ENCODE assay signal across 16 mouse cellular contexts in the genomic region with DNA sequence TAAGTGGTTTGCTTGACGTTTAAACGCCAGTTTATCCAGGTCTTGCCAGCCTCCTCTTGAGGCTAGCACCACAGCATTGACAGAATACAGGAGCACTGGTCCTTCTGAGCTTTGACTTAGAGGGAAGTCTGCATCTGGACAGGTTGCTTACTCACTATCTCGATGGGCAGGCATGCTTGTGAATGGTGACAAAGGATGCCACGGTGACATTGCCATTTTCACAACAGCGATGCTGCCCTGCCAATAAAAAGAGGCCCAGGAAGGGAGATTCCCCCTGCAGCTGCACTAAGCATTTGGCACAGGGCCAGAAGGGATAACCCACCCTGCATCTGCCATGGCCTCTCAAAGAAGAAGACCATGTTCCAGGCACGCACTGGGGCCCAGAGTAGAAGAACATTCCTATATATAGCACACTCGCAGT. TPM values are rescaled to one million over a fixed set of nuclear protein-coding genes. Genes with fewer than 3 reads are reported as not detected.
DNase-seq lines count a peak whose midpoint lies in the region; ATAC-seq and TF ChIP-seq lines count a peak whose summit lies in the region.
"Had no signal": no experiment of that assay in that cellular context is flagged by ENCODE, and none has a peak within 500 bp of the region (broad histone marks: within the 10 kb centered on the region; RNA-seq: fewer than 3 reads in every experiment).

No protein-coding gene starts in this region.

- no peak for DNase-seq in heart, postnatal 25 days (ENCODE audit: low spot score)
- DNase-seq in midbrain, postnatal 0 days (ENCODE audit: low spot score): peak; percentile 33
- peak; percentile 9 to 15 for DNase-seq in heart, postnatal 36 days
- peak; percentile 62 for DNase-seq in skeletal muscle tissue, adult 2 months (ENCODE audit: low read depth, low spot score)
- DNase-seq in left cerebral cortex, adult 18-20 months (ENCODE audit: low spot score in 2 of 2): no peak
- no peak for DNase-seq in urinary bladder, postnatal 36 days (ENCODE audit: low spot score in 2 of 2)
- DNase-seq: adrenal gland, postnatal 10 days; layer of hippocampus, postnatal 36 days; thymus, adult 2 months had no signal

- H3K4me3 ChIP-seq in heart, embryonic 11.5 days (ENCODE audit: low read depth, low read length): no peak overlapping the region
- no peak overlapping the region for H3K4me3 ChIP-seq in midbrain, postnatal 0 days (ENCODE audit: low read depth, low read length)
- no peak overlapping the region for H3K4me3 ChIP-seq in midbrain, embryonic 15.5 days
- H3K4me3 ChIP-seq: forebrain, embryonic 15.5 days; myocyte had no signal

- H3K9me3 ChIP-seq in heart, embryonic 11.5 days (replicated peaks; ENCODE audit: control insufficient read depth, low read length): peaks cover 4% of the 10 kb centered on the region; the same call in 1 of the 2 replicates
- peaks cover 6% of the 10 kb centered on the region; the same call in 1 of the 2 replicates for H3K9me3 ChIP-seq in midbrain, postnatal 0 days (ENCODE audit: low read length)
- H3K9me3 ChIP-seq in midbrain, embryonic 15.5 days: no peaks in the 10 kb centered on the region

- H3K4me1 ChIP-seq in heart, embryonic 11.5 days (ENCODE audit: control insufficient read depth, insufficient read depth, low read length): peaks cover 13% of the 10 kb centered on the region
- 0 out of 2 replicates have a peak, but pooled peaks cover 3% of the 10 kb centered on the region for H3K4me1 ChIP-seq in midbrain, postnatal 0 days (ENCODE audit: insufficient read depth, low read length)
- H3K4me1 ChIP-seq in midbrain, embryonic 15.5 days: no peaks in the 10 kb centered on the region
- H3K4me1 ChIP-seq: forebrain, embryonic 15.5 days had no signal

- 40% methylated on average over 7 of the region's 7 CpGs for WGBS in heart, embryonic 11.5 days (ENCODE audit: insufficient replicate concordance)
- 53% methylated on average over 7 of the region's 7 CpGs for WGBS in midbrain, postnatal 0 days
- WGBS in midbrain, embryonic 15.5 days: 48% methylated on average over 7 of the region's 7 CpGs

- no peaks in the 10 kb centered on the region for H3K27me3 ChIP-seq in heart, embryonic 11.5 days (ENCODE audit: control insufficient read depth, insufficient read depth, low read length)
- no peaks in the 10 kb centered on the region for H3K27me3 ChIP-seq in midbrain, postnatal 0 days (ENCODE audit: insufficient read depth, low read length)
- no peaks in the 10 kb centered on the region for H3K27me3 ChIP-seq in midbrain, embryonic 15.5 days (replicated peaks)
- H3K27me3 ChIP-seq: forebrain, embryonic 15.5 days had no signal

- intact Hi-C loops in heart, postnatal 25 days (cut with DNase I): no loop called here
- intact Hi-C loops in heart, postnatal 36 days (cut with DNase I): no loop called here

- peak; percentile 55 for ATAC-seq in heart, embryonic 11.5 days (replicated peaks; ENCODE audit: insufficient number of reproducible peaks, low FRiP score, low TSS enrichment)
- no peak for ATAC-seq in midbrain, postnatal 0 days (ENCODE audit: low FRiP score)
- no peak for ATAC-seq in midbrain, embryonic 15.5 days (replicated peaks)
- ATAC-seq: forebrain, embryonic 15.5 days had no signal

- TF ChIP-seq CTCF in midbrain, postnatal 0 days (IDR thresholded peaks at IDR 0.05): no peak

- no peaks in the 10 kb centered on the region for H3K36me3 ChIP-seq in heart, embryonic 11.5 days (ENCODE audit: control insufficient read depth, insufficient read depth, low read length)
- no peaks in the 10 kb centered on the region for H3K36me3 ChIP-seq in midbrain, postnatal 0 days (ENCODE audit: insufficient read depth, low read length)
- no peaks in the 10 kb centered on the region for H3K36me3 ChIP-seq in midbrain, embryonic 15.5 days (replicated peaks)
- H3K36me3 ChIP-seq: forebrain, embryonic 15.5 days had no signal

- 0 out of 2 replicates have a peak overlapping the region, but pooled peaks have one; percentile 22 for H3K27ac ChIP-seq in heart, embryonic 11.5 days (ENCODE audit: low read depth, low read length)
- no peak overlapping the region for H3K27ac ChIP-seq in midbrain, postnatal 0 days (ENCODE audit: low read depth, low read length)
- no peak overlapping the region for H3K27ac ChIP-seq in midbrain, embryonic 15.5 days
- H3K27ac ChIP-seq: forebrain, embryonic 15.5 days; hindbrain, embryonic 14.5 days; kidney, postnatal 0 days had no signal

- peak overlapping the region; percentile 22; the same call in 1 of the 2 replicates for H3K4me2 ChIP-seq in heart, embryonic 11.5 days
- H3K4me2 ChIP-seq in midbrain, postnatal 0 days (ENCODE audit: low read depth, low read length, poor library complexity, severe bottlenecking): no peak overlapping the region
- H3K4me2 ChIP-seq in midbrain, embryonic 15.5 days: no peak overlapping the region
- H3K4me2 ChIP-seq: forebrain, embryonic 15.5 days; hindbrain, embryonic 14.5 days; liver, embryonic 11.5 days had no signal

- H3K9ac ChIP-seq in heart, embryonic 11.5 days (ENCODE audit: low read depth, low read length): no peak overlapping the region
- no peak overlapping the region for H3K9ac ChIP-seq in midbrain, postnatal 0 days (replicated peaks; ENCODE audit: low read length, poor library complexity, severe bottlenecking)
- no peak overlapping the region for H3K9ac ChIP-seq in midbrain, embryonic 15.5 days
- H3K9ac ChIP-seq: forebrain, embryonic 15.5 days; hindbrain, embryonic 14.5 days had no signal

RNA-seq across cellular contexts. Expression of a gene that starts 43.4 kb away (rescaled TPM):
- polyA plus RNA-seq in heart, embryonic 11.5 days (2014; fragmentation: Nextera tagmentation; extraction: Ambion mirVana): 107 and 126 TPM in 2 replicates
- 100 to 1,000 TPM; 234 to 252 TPM for total RNA-seq in heart, postnatal 25 days (2021)
- 40.4 and 41.4 TPM in 2 replicates for total RNA-seq in midbrain, postnatal 0 days (2014; rRNA removed)
- polyA plus RNA-seq in midbrain, postnatal 0 days (2015; fragmentation: Nextera tagmentation; extraction: Ambion mirVana): 19.5 and 20.4 TPM in 2 replicates
- 20.0 and 21.2 TPM in 2 replicates for polyA plus RNA-seq in midbrain, embryonic 15.5 days (2015; fragmentation: Nextera tagmentation; extraction: Ambion mirVana)
- 100 to 1,000 TPM; 248 to 254 TPM for total RNA-seq in heart, postnatal 36 days (2021)
- 100 to 1,000 TPM; 241 to 268 TPM for total RNA-seq in left cerebral cortex, adult 18-20 months (2021)

Comparison
In these comparisons a context has a peak if more than half of its experiments do, and no peak if none do; other contexts are left out.
1. DNase-seq: peak in midbrain, postnatal 0 days (single experiment), heart, postnatal 36 days (2 of 2) and skeletal muscle tissue, adult 2 months (single experiment); none in heart, postnatal 25 days (single experiment), left cerebral cortex, adult 18-20 months (0 of 2) and urinary bladder, postnatal 36 days (0 of 2).